Comparison of ENCODE assay signal across 12 mouse cellular contexts in the genomic region with DNA sequence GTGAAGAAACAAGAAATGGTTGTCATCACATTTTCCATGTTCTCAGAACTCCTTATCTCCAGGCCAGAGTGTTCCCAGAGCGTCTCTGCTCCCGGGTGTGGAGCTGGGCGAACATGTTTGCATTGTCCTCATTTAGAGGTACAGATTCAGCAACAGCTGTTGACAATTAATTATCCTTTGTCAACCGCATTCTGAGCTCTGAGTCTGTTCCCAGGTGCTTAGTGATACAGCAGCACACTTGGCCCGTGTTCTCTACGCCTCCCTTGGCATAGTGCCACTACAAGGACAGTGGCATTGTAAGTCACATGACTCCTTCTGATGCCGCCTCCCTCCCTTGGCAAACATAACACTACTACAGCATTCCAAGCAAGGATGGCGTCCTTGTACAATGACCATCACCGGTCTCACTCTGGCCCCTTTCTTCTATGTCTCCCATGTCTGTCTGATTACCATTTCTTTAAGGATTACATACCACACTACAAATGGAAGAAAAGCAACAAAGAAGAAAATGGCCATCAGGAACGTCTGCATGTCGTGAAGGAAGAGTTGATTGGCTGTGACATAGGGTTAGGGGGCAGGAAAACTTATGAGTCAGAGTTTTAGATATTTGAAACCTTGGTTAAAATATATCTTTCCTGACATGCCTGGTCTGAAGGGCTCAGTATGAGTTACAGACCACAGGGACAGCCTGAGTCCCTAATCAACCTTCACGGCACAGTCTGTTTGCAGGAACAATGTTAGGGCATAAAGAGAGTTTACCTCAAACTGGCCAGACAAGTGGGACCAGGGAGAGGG.
DNase-seq lines count a peak whose midpoint lies in the region; ATAC-seq and TF ChIP-seq lines count a peak whose summit lies in the region.
"Had no signal": no experiment of that assay in that cellular context is flagged by ENCODE, and none has a peak within 500 bp of the region (broad histone marks: within the 10 kb centered on the region; RNA-seq: fewer than 3 reads in every experiment).

No protein-coding gene starts in this region.

- peaks cover 26% of the 10 kb centered on the region for H3K4me1 ChIP-seq in heart, embryonic 16.5 days (ENCODE audit: control insufficient read depth, insufficient read depth, low read length)
- H3K4me1 ChIP-seq in heart, embryonic 10.5 days, result peaks cover 34% of the 10 kb centered on the region
- H3K4me1 ChIP-seq in neural tube, embryonic 13.5 days (replicated peaks), result peaks cover 56% of the 10 kb centered on the region
- H3K4me1 ChIP-seq in neural tube, embryonic 15.5 days, result peaks cover 28% of the 10 kb centered on the region
- H3K4me1 ChIP-seq in hindbrain, postnatal 0 days (ENCODE audit: insufficient read depth, low read length), result no peaks in the 10 kb centered on the region
- H3K4me1 ChIP-seq in stomach, postnatal 0 days (replicated peaks; ENCODE audit: control insufficient read depth, insufficient read depth), result no peaks in the 10 kb centered on the region
- H3K4me1 ChIP-seq in cerebellum, adult 2 months (ENCODE audit: control insufficient read depth, insufficient read depth, low read length), result no peaks in the 10 kb centered on the region

- no peak overlapping the region for H3K27ac ChIP-seq in heart, embryonic 16.5 days (ENCODE audit: low read length)
- no peak overlapping the region for H3K27ac ChIP-seq in heart, embryonic 10.5 days
- H3K27ac ChIP-seq in neural tube, embryonic 13.5 days (replicated peaks), result peak overlapping the region; percentile 74
- no peak overlapping the region for H3K27ac ChIP-seq in neural tube, embryonic 15.5 days (replicated peaks)
- no peak overlapping the region for H3K27ac ChIP-seq in hindbrain, postnatal 0 days
- H3K27ac ChIP-seq in stomach, postnatal 0 days (replicated peaks), result no peak overlapping the region
- H3K27ac ChIP-seq in cerebellum, adult 2 months (ENCODE audit: insufficient read depth, low read length), result no peak overlapping the region
- H3K27ac ChIP-seq: kidney, embryonic 15.5 days; limb, embryonic 13.5 days; lung, embryonic 15.5 days had no signal

- H3K36me3 ChIP-seq in heart, embryonic 16.5 days (ENCODE audit: control insufficient read depth, insufficient read depth), result no peaks in the 10 kb centered on the region
- no peaks in the 10 kb centered on the region for H3K36me3 ChIP-seq in heart, embryonic 10.5 days
- H3K36me3 ChIP-seq in neural tube, embryonic 13.5 days, result no peaks in the 10 kb centered on the region
- no peaks in the 10 kb centered on the region for H3K36me3 ChIP-seq in neural tube, embryonic 15.5 days
- H3K36me3 ChIP-seq in hindbrain, postnatal 0 days (ENCODE audit: insufficient read depth, low read length), result no peaks in the 10 kb centered on the region
- H3K36me3 ChIP-seq in stomach, postnatal 0 days (ENCODE audit: control insufficient read depth, insufficient read depth, low read length), result no peaks in the 10 kb centered on the region
- H3K36me3 ChIP-seq: kidney, embryonic 15.5 days; limb, embryonic 13.5 days; lung, embryonic 15.5 days had no signal

- no peaks in the 10 kb centered on the region for H3K27me3 ChIP-seq in heart, embryonic 16.5 days (ENCODE audit: control insufficient read depth, insufficient read depth, low read length)
- no peaks in the 10 kb centered on the region for H3K27me3 ChIP-seq in heart, embryonic 10.5 days (ENCODE audit: insufficient read depth, poor library complexity, severe bottlenecking)
- H3K27me3 ChIP-seq in neural tube, embryonic 13.5 days, result no peaks in the 10 kb centered on the region
- no peaks in the 10 kb centered on the region for H3K27me3 ChIP-seq in neural tube, embryonic 15.5 days (replicated peaks)
- H3K27me3 ChIP-seq in hindbrain, postnatal 0 days (ENCODE audit: insufficient read depth, low read length), result no peaks in the 10 kb centered on the region
- no peaks in the 10 kb centered on the region for H3K27me3 ChIP-seq in stomach, postnatal 0 days (ENCODE audit: control insufficient read depth, insufficient read depth, low read length)
- H3K27me3 ChIP-seq in cerebellum, adult 2 months (ENCODE audit: control insufficient read depth, insufficient read depth, low read length), result no peaks in the 10 kb centered on the region
- H3K27me3 ChIP-seq: kidney, embryonic 15.5 days; limb, embryonic 13.5 days; lung, embryonic 15.5 days had no signal

- no peak overlapping the region for H3K4me3 ChIP-seq in heart, embryonic 16.5 days (ENCODE audit: low read length)
- H3K4me3 ChIP-seq in heart, embryonic 10.5 days, result no peak overlapping the region
- no peak overlapping the region for H3K4me3 ChIP-seq in neural tube, embryonic 13.5 days
- no peak overlapping the region for H3K4me3 ChIP-seq in neural tube, embryonic 15.5 days (replicated peaks)
- no peak overlapping the region for H3K4me3 ChIP-seq in hindbrain, postnatal 0 days (ENCODE audit: low read length)
- no peak overlapping the region for H3K4me3 ChIP-seq in stomach, postnatal 0 days (ENCODE audit: low read depth, low read length)
- H3K4me3 ChIP-seq in cerebellum, adult 2 months (replicated peaks; ENCODE audit: insufficient read depth, low read depth, low read length), result no peak overlapping the region
- H3K4me3 ChIP-seq: kidney, embryonic 15.5 days; limb, embryonic 13.5 days; lung, embryonic 15.5 days had no signal

- no peak overlapping the region for H3K9ac ChIP-seq in heart, embryonic 16.5 days (ENCODE audit: low read length)
- no peak overlapping the region for H3K9ac ChIP-seq in neural tube, embryonic 13.5 days
- H3K9ac ChIP-seq in neural tube, embryonic 15.5 days (replicated peaks), result no peak overlapping the region
- no peak overlapping the region for H3K9ac ChIP-seq in hindbrain, postnatal 0 days (replicated peaks; ENCODE audit: low read length)
- H3K9ac ChIP-seq in stomach, postnatal 0 days (ENCODE audit: low read length), result no peak overlapping the region
- H3K9ac ChIP-seq: kidney, embryonic 15.5 days; limb, embryonic 13.5 days; lung, embryonic 15.5 days had no signal

- 30% methylated on average over 12 of the region's 12 CpGs for WGBS in heart, embryonic 16.5 days
- WGBS in heart, embryonic 10.5 days, result 53% methylated on average over 12 of the region's 12 CpGs
- 47% methylated on average over 12 of the region's 12 CpGs for WGBS in neural tube, embryonic 13.5 days
- WGBS in neural tube, embryonic 15.5 days, result 52% methylated on average over 12 of the region's 12 CpGs
- WGBS in hindbrain, postnatal 0 days, result 52% methylated on average over 12 of the region's 12 CpGs
- WGBS in stomach, postnatal 0 days, result 41% methylated on average over 12 of the region's 12 CpGs
- WGBS in cerebellum, adult 2 months, result 44% methylated on average over 12 of the region's 12 CpGs

- no peak for TF ChIP-seq EP300 in stomach, postnatal 0 days (optimal IDR thresholded peaks at IDR 0.05)

- H3K4me2 ChIP-seq in heart, embryonic 16.5 days (ENCODE audit: low read depth, low read length), result 0 out of 2 replicates have a peak overlapping the region, but pooled peaks have one; percentile 6
- H3K4me2 ChIP-seq in neural tube, embryonic 13.5 days, result no peak overlapping the region
- H3K4me2 ChIP-seq in neural tube, embryonic 15.5 days, result no peak overlapping the region
- no peak overlapping the region for H3K4me2 ChIP-seq in hindbrain, postnatal 0 days (ENCODE audit: low read depth, low read length)
- no peak overlapping the region for H3K4me2 ChIP-seq in stomach, postnatal 0 days (replicated peaks; ENCODE audit: low read depth)
- H3K4me2 ChIP-seq: kidney, embryonic 15.5 days; limb, embryonic 13.5 days; lung, embryonic 15.5 days had no signal

- DNase-seq in heart, embryonic 10.5 days (ENCODE audit: low spot score), result no peak
- DNase-seq in hindbrain, postnatal 0 days (ENCODE audit: low spot score), result peak; percentile 53
- peak; percentile 24 for DNase-seq in stomach, postnatal 0 days (ENCODE audit: low spot score)
- DNase-seq in cerebellum, adult 2 months, result no peak
- DNase-seq: layer of hippocampus, postnatal 36 days had no signal

- H3K9me3 ChIP-seq in heart, embryonic 16.5 days (replicated peaks; ENCODE audit: control insufficient read depth, low read length), result no peaks in the 10 kb centered on the region
- no peaks in the 10 kb centered on the region for H3K9me3 ChIP-seq in heart, embryonic 10.5 days
- H3K9me3 ChIP-seq in neural tube, embryonic 13.5 days, result no peaks in the 10 kb centered on the region
- no peaks in the 10 kb centered on the region for H3K9me3 ChIP-seq in neural tube, embryonic 15.5 days (replicated peaks)
- H3K9me3 ChIP-seq in hindbrain, postnatal 0 days (ENCODE audit: low read length), result no peaks in the 10 kb centered on the region
- H3K9me3 ChIP-seq in stomach, postnatal 0 days (ENCODE audit: control insufficient read depth, low read length), result no peaks in the 10 kb centered on the region
- H3K9me3 ChIP-seq: kidney, embryonic 15.5 days; limb, embryonic 13.5 days; lung, embryonic 15.5 days had no signal

- peak; percentile 51; the same call in 1 of the 2 replicates for ATAC-seq in heart, embryonic 16.5 days (replicated peaks; ENCODE audit: extremely low read depth, insufficient read depth, low FRiP score)
- no peak for ATAC-seq in neural tube, embryonic 13.5 days (ENCODE audit: low read depth)
- no peak for ATAC-seq in neural tube, embryonic 15.5 days (ENCODE audit: low FRiP score)
- 0 out of 2 replicates have a peak, but pooled peaks have one; percentile 55 for ATAC-seq in hindbrain, postnatal 0 days
- peak; percentile 42 for ATAC-seq in stomach, postnatal 0 days (ENCODE audit: low FRiP score, low TSS enrichment)
- ATAC-seq: midbrain, embryonic 16.5 days had no signal

- TF ChIP-seq POLR2A in cerebellum, adult 2 months (IDR thresholded peaks at IDR 0.05; ENCODE audit: borderline replicate concordance, insufficient read depth, low read length), result no peak

- TF ChIP-seq CTCF in hindbrain, postnatal 0 days (IDR thresholded peaks at IDR 0.05; ENCODE audit: low read depth), result no peak
- TF ChIP-seq CTCF in stomach, postnatal 0 days (IDR thresholded peaks at IDR 0.05; ENCODE audit: low read depth), result no peak
- TF ChIP-seq CTCF in cerebellum, adult 2 months (IDR thresholded peaks at IDR 0.05; ENCODE audit: borderline replicate concordance, insufficient read depth, low read depth, low read length), result no peak

Comparison
In these comparisons a context has a peak if more than half of its experiments do, and no peak if none do; other contexts are left out.
1. ATAC-seq: peak in heart, embryonic 16.5 days (single experiment), hindbrain, postnatal 0 days (single experiment) and stomach, postnatal 0 days (single experiment); none in neural tube, embryonic 13.5 days (single experiment) and neural tube, embryonic 15.5 days (single experiment).
2. DNase-seq: peak in hindbrain, postnatal 0 days (single experiment) and stomach, postnatal 0 days (single experiment); none in heart, embryonic 10.5 days (single experiment) and cerebellum, adult 2 months (0 of 2).